Mouse (Mus musculus): ENCODE measurements at regions not wholly inside any gene's neighbourhood (a gene's known extent, or its start where the extent isn't known, plus 50 kb on each side); places are given as distances from the start of the nearest gene placed in this dataset.

DNA sequence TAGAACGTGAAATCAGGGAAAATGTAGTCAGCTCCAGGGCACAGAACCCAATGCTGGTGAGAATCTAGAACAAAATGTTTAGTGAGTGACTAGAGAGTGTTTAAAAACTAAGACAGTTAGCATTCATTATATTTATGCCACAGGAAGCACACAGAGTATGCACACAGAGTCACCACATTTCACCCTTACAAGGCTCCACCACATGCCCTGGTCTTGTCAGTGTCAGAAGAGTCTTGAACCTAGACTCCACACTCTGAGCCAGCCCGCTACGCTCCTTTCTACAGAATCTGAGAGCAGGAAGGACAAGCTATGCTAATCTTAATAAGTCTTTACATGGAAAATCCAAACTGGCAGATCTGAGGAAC, 89.0 kb downstream of the Sptssa start:
- in situ Hi-C loops (cut with MboI; ENCODE audit: low sequenced_read_pairs in 2 of 2, unreplicated experiment in 2 of 2): loop anchor here in 1 of 2 experiments (25.0 kb wide), 1 partner anchor 1655 kb away; no protein-coding TSS in a partner anchor
- Histone ChIP-seq H3K27ac (ENCODE audit: insufficient read depth, low read depth, low read length, poor library complexity, severe bottlenecking) (no peak overlapping the region), H3K4me3 (ENCODE audit: insufficient read depth in 1 of 2, low read depth in 1 of 2, low read length in 2 of 2, poor library complexity in 1 of 2, severe bottlenecking in 1 of 2) (no peak overlapping the region), H3K9ac (ENCODE audit: insufficient read depth, low read depth, low read length, poor library complexity, severe bottlenecking) (peak overlapping the region; percentile 46; the same call in 1 of the 2 replicates), H3K36me3 (ENCODE audit: control insufficient read depth, insufficient read depth, low read length, poor library complexity, severe bottlenecking) (no peaks in the 10 kb centered on the region), H3K4me1 (ENCODE audit: control insufficient read depth in 2 of 2, insufficient read depth in 2 of 2, low read length in 2 of 2, poor library complexity in 1 of 2) (no peaks in the 10 kb centered on the region), H3K9me3 (ENCODE audit: control insufficient read depth, insufficient read depth, low read depth, low read length) (no peaks in the 10 kb centered on the region)
- TF ChIP-seq HCFC1 (IDR thresholded peaks at IDR 0.05; ENCODE audit: borderline replicate concordance, insufficient read depth, low read length) (no peak), ZC3H11A (IDR thresholded peaks at IDR 0.05; ENCODE audit: borderline replicate concordance, low read depth, low read length) (no peak), CHD2 (IDR thresholded peaks at IDR 0.05; ENCODE audit: low read depth, low read length) (no peak), MAFK (IDR thresholded peaks at IDR 0.05; ENCODE audit: insufficient read depth, low read depth, low read length) (no peak), ZNF384 (IDR thresholded peaks at IDR 0.05; ENCODE audit: low read depth, low read length) (no peak)
- no peak for DNase-seq (ENCODE audit: low read depth, low spot score)

DNA sequence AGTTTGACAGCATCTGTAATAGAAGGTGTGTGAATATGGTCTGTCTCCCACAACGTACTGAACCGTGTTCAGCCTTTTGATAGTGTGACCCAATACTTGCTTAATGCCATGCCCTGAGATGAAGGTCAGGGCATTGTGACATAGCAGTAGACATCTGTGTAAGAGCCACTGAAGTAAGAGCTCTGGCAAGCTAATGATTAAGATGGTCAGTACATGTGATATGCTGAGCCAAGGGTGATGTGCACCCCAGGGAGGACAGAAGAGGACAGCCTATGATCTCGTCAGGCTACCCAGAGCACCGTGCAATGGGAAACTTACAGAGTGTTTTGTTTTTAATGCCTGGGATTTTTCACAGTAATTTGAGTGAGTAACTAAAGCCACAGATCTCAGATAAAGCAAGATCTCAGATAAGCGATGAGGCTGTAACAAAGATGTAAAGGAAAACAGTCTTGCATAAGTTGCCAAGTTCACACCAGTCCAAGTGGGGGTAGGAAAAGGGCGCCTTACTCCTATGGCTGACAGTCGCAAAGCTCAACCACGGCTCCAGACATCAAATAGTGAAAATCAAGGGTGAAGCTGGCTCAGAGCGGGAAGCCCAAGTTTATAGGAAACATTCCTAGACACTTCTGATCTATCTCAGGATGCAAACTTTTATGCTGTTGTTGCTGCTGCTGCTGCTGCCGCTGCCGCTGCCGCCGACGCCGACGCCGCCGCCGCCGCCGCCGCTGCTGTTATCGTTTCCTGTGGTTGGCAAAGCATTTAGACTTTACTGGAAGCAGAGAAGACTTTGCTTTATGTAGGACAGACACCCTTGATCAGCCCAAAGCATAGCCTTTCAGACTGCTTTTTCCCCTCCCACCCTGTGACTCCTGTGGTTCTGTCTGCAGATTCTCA, 89.6 kb downstream of the Sptssa start:
- peak overlapping the region; percentile 46 for H3K9ac ChIP-seq (ENCODE audit: insufficient read depth, low read depth, low read length, poor library complexity, severe bottlenecking)
- no peak for TF ChIP-seq ZC3H11A (IDR thresholded peaks at IDR 0.05; ENCODE audit: borderline replicate concordance, low read depth, low read length)
- no peak for TF ChIP-seq CHD2 (IDR thresholded peaks at IDR 0.05; ENCODE audit: low read depth, low read length)
- no peak for TF ChIP-seq ZNF384 (IDR thresholded peaks at IDR 0.05; ENCODE audit: low read depth, low read length)
- no peak for TF ChIP-seq HCFC1 (IDR thresholded peaks at IDR 0.05; ENCODE audit: borderline replicate concordance, insufficient read depth, low read length)
- no peak for TF ChIP-seq MAFK (IDR thresholded peaks at IDR 0.05; ENCODE audit: insufficient read depth, low read depth, low read length)
- no peak overlapping the region for H3K27ac ChIP-seq (ENCODE audit: insufficient read depth, low read depth, low read length, poor library complexity, severe bottlenecking)
- H3K36me3 ChIP-seq (ENCODE audit: control insufficient read depth, insufficient read depth, low read length, poor library complexity, severe bottlenecking): no peaks in the 10 kb centered on the region
- peak overlapping the region; percentile 44 to 51 for H3K4me3 ChIP-seq (ENCODE audit: insufficient read depth in 1 of 2, low read depth in 1 of 2, low read length in 2 of 2, poor library complexity in 1 of 2, severe bottlenecking in 1 of 2)
- H3K9me3 ChIP-seq (ENCODE audit: control insufficient read depth, insufficient read depth, low read depth, low read length): no peaks in the 10 kb centered on the region
- no peaks in the 10 kb centered on the region for H3K4me1 ChIP-seq (ENCODE audit: control insufficient read depth in 2 of 2, insufficient read depth in 2 of 2, low read length in 2 of 2, poor library complexity in 1 of 2)
- in situ Hi-C loops (cut with MboI; ENCODE audit: low sequenced_read_pairs in 2 of 2, unreplicated experiment in 2 of 2): loop anchor here in 1 of 2 experiments (25.0 kb wide), 1 partner anchor 1654 kb away; no protein-coding TSS in a partner anchor
- no peak for DNase-seq (ENCODE audit: low read depth, low spot score)

DNA sequence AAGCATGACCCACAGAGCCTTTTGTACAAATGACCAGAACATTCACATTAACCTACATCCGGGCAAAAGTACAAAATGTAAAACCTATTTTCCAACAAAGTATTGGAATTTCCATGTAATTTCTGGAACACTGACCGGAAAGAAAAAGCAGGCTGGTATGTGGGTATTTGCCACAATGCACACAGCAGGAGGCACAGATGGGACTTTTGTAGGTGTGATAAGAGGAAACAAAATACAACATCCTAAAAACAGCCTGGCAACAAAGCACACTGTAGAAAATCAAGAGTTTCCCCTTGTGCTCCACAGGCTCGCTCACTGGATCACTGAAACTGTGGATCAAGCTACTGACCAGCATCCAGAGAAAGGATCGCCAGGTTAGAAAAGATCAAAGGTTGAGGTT, 94.4 kb downstream of the Sptssa start:
- Histone ChIP-seq H3K9ac (ENCODE audit: insufficient read depth, low read depth, low read length, poor library complexity, severe bottlenecking) (no peak overlapping the region), H3K4me3 (ENCODE audit: insufficient read depth in 1 of 2, low read depth in 1 of 2, low read length in 2 of 2, poor library complexity in 1 of 2, severe bottlenecking in 1 of 2) (no peak overlapping the region), H3K27ac (ENCODE audit: insufficient read depth, low read depth, low read length, poor library complexity, severe bottlenecking) (no peak overlapping the region), H3K9me3 (ENCODE audit: control insufficient read depth, insufficient read depth, low read depth, low read length) (no peaks in the 10 kb centered on the region), H3K36me3 (ENCODE audit: control insufficient read depth, insufficient read depth, low read length, poor library complexity, severe bottlenecking) (no peaks in the 10 kb centered on the region), H3K4me1 (ENCODE audit: control insufficient read depth in 2 of 2, insufficient read depth in 2 of 2, low read length in 2 of 2, poor library complexity in 1 of 2) (no peaks in the 10 kb centered on the region)
- TF ChIP-seq ZNF384 (IDR thresholded peaks at IDR 0.05; ENCODE audit: low read depth, low read length) (no peak), ZC3H11A (IDR thresholded peaks at IDR 0.05; ENCODE audit: borderline replicate concordance, low read depth, low read length) (no peak), MAFK (IDR thresholded peaks at IDR 0.05; ENCODE audit: insufficient read depth, low read depth, low read length) (no peak), HCFC1 (IDR thresholded peaks at IDR 0.05; ENCODE audit: borderline replicate concordance, insufficient read depth, low read length) (no peak), CHD2 (IDR thresholded peaks at IDR 0.05; ENCODE audit: low read depth, low read length) (no peak)
- no peak for DNase-seq (ENCODE audit: low read depth, low spot score)
- in situ Hi-C loops (cut with MboI; ENCODE audit: low sequenced_read_pairs in 2 of 2, unreplicated experiment in 2 of 2): loop anchor here in 1 of 2 experiments (25.0 kb wide), 1 partner anchor 1650 kb away; no protein-coding TSS in a partner anchor

DNA sequence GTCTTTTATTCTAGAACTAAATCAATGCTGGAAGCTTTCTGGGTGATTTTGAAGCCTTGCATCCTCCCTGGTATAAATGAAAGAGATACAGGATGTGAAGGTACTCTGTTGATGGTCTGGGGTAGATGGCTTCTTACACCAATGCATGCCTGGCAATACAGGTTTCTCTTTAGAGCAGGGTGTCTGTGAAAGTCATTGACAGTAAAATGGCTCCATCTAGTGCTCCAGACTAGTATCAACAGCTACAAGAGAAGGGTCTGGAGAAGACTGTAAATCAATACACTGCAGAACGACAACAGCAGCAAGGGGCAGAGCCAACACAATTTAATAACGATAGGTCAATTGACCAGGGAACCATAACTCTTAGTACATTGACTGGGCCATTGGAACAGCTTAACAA, 98.3 kb downstream of the Sptssa start:
- no peak overlapping the region for H3K9ac ChIP-seq (ENCODE audit: insufficient read depth, low read depth, low read length, poor library complexity, severe bottlenecking)
- no peaks in the 10 kb centered on the region for H3K9me3 ChIP-seq (ENCODE audit: control insufficient read depth, insufficient read depth, low read depth, low read length)
- H3K4me3 ChIP-seq (ENCODE audit: insufficient read depth in 1 of 2, low read depth in 1 of 2, low read length in 2 of 2, poor library complexity in 1 of 2, severe bottlenecking in 1 of 2): no peak overlapping the region
- no peak overlapping the region for H3K27ac ChIP-seq (ENCODE audit: insufficient read depth, low read depth, low read length, poor library complexity, severe bottlenecking)
- H3K36me3 ChIP-seq (ENCODE audit: control insufficient read depth, insufficient read depth, low read length, poor library complexity, severe bottlenecking): no peaks in the 10 kb centered on the region
- no peaks in the 10 kb centered on the region for H3K4me1 ChIP-seq (ENCODE audit: control insufficient read depth in 2 of 2, insufficient read depth in 2 of 2, low read length in 2 of 2, poor library complexity in 1 of 2)
- no peak for DNase-seq (ENCODE audit: low read depth, low spot score)
- TF ChIP-seq ZC3H11A (IDR thresholded peaks at IDR 0.05; ENCODE audit: borderline replicate concordance, low read depth, low read length) (no peak; the same call in 1 of the 2 replicates), HCFC1 (IDR thresholded peaks at IDR 0.05; ENCODE audit: borderline replicate concordance, insufficient read depth, low read length) (no peak)
- in situ Hi-C loops (cut with MboI; ENCODE audit: low sequenced_read_pairs in 2 of 2, unreplicated experiment in 2 of 2): loop anchor here in 1 of 2 experiments (25.0 kb wide), 1 partner anchor 1646 kb away; no protein-coding TSS in a partner anchor
